Mouse (Mus musculus) myocyte (in vitro differentiated cells): Measurements from ENCODE around the gene Aars.
"Not testable (repeated sequence)": the region's sequence is repeated elsewhere in the genome, so short reads cannot be mapped to it uniquely, and the experiment has no call there.

Source experiments
- CEBPB ChIP-seq: IDR thresholded peaks from 2 replicates; pipeline ENCODE4 v1.6.1; 2011; ENCODE audit warnings: mild to moderate bottlenecking, moderate library complexity; ENCODE audit not compliant: poor library complexity, insufficient read depth, severe bottlenecking
- MYOG ChIP-seq, 3 experiments: IDR thresholded peaks; one replicate each; pipeline ENCODE4 v1.6.1; 2011; ENCODE audit warnings: control low read depth in 2 of 3, low read depth in 2 of 3, mild to moderate bottlenecking in 2 of 3; ENCODE audit not compliant: insufficient read length in 2 of 3, control insufficient read depth in 1 of 3, insufficient read depth in 1 of 3
- POLR2A ChIP-seq: IDR thresholded peaks from one replicate; pipeline ENCODE4 v1.6.1; 2011; ENCODE audit warnings: low read depth, mild to moderate bottlenecking, control low read depth, moderate library complexity; ENCODE audit not compliant: insufficient read length
- SRF ChIP-seq: IDR thresholded peaks from one replicate; pipeline ENCODE4 v1.6.1; 2011; ENCODE audit warnings: low read depth; ENCODE audit not compliant: control insufficient read depth, insufficient read length
- TCF12 ChIP-seq: IDR thresholded peaks from one replicate; pipeline ENCODE4 v1.6.1; 2011; ENCODE audit warnings: mild to moderate bottlenecking, control low read depth; ENCODE audit not compliant: poor library complexity, insufficient read depth, severe bottlenecking
- USF1 ChIP-seq: IDR thresholded peaks from one replicate; pipeline ENCODE4 v1.6.1; 2011; ENCODE audit warnings: low read depth, mild to moderate bottlenecking, control low read depth, moderate library complexity

- not testable (repeated sequence) for TF ChIP-seq USF1; MYOG (IDR thresholded peaks at IDR 0.05; ENCODE audit: control insufficient read depth in 1 of 3, insufficient read depth in 1 of 3, insufficient read length in 2 of 3, low read depth in 2 of 3); POLR2A; TCF12; SRF; CEBPB
These were observed 35.7 kb downstream of the Aars start for GRCm38 (mm10) chr8:111068660-111069059.
